13 mouse cellular contexts compared by ENCODE assay signal in genomic region chr17:27207113-27207707, GRCm38 (mm10). TPM values are rescaled to one million over a fixed set of nuclear protein-coding genes. Genes with fewer than 3 reads are reported as not detected.
DNase-seq lines count a peak whose midpoint lies in the region; ATAC-seq and TF ChIP-seq lines count a peak whose summit lies in the region.
"Had no signal": no experiment of that assay in that cellular context is flagged by ENCODE, and none has a peak within 500 bp of the region (broad histone marks: within the 10 kb centered on the region; RNA-seq: fewer than 3 reads in every experiment).

No protein-coding gene starts in this region.

- H3K4me2 ChIP-seq in lung, embryonic 14.5 days, result no peak overlapping the region
- H3K4me2 ChIP-seq in kidney, embryonic 16.5 days (replicated peaks; ENCODE audit: low read depth, low read length), result 0 out of 2 replicates have a peak overlapping the region, but pooled peaks have one; percentile 10
- no peak overlapping the region for H3K4me2 ChIP-seq in neural tube, embryonic 12.5 days (replicated peaks)
- H3K4me2 ChIP-seq: hindbrain, embryonic 15.5 days; midbrain, embryonic 12.5 days had no signal

- no peaks in the 10 kb centered on the region for H3K27me3 ChIP-seq in lung, embryonic 14.5 days (ENCODE audit: insufficient read depth, low read length)
- H3K27me3 ChIP-seq in kidney, embryonic 16.5 days (ENCODE audit: insufficient read depth, low read length), result no peaks in the 10 kb centered on the region
- H3K27me3 ChIP-seq in neural tube, embryonic 12.5 days (replicated peaks), result no peaks in the 10 kb centered on the region
- H3K27me3 ChIP-seq: hindbrain, embryonic 15.5 days had no signal

- no peak for TF ChIP-seq CTCF in lung, embryonic 14.5 days (IDR thresholded peaks at IDR 0.05; ENCODE audit: low read depth)
- no peak for TF ChIP-seq CTCF in lung, adult 2 months (IDR thresholded peaks at IDR 0.05; ENCODE audit: insufficient read depth, low read length)

- no peaks in the 10 kb centered on the region for H3K9me3 ChIP-seq in lung, embryonic 14.5 days (ENCODE audit: low read depth, low read length)
- H3K9me3 ChIP-seq in kidney, embryonic 16.5 days (ENCODE audit: low read length), result peaks cover under 1% of the 10 kb centered on the region
- H3K9me3 ChIP-seq in neural tube, embryonic 12.5 days, result no peaks in the 10 kb centered on the region
- H3K9me3 ChIP-seq: hindbrain, embryonic 15.5 days; midbrain, embryonic 12.5 days had no signal

- peaks cover 8% of the 10 kb centered on the region; the same call in 1 of the 2 replicates for H3K4me1 ChIP-seq in lung, embryonic 14.5 days (ENCODE audit: insufficient read depth)
- 0 out of 2 replicates have a peak, but pooled peaks cover 3% of the 10 kb centered on the region for H3K4me1 ChIP-seq in lung, adult 2 months (ENCODE audit: control insufficient read depth, insufficient read depth, low read length)
- H3K4me1 ChIP-seq in kidney, embryonic 16.5 days (ENCODE audit: insufficient read depth, low read length), result peaks cover 30% of the 10 kb centered on the region
- H3K4me1 ChIP-seq in neural tube, embryonic 12.5 days, result peaks cover 49% of the 10 kb centered on the region

- no peak for ATAC-seq in lung, embryonic 14.5 days (ENCODE audit: insufficient read depth)
- no peak for ATAC-seq in kidney, embryonic 16.5 days (ENCODE audit: low FRiP score, low TSS enrichment)
- no peak for ATAC-seq in neural tube, embryonic 12.5 days (ENCODE audit: low FRiP score, low read depth)

- H3K9ac ChIP-seq in lung, embryonic 14.5 days, result no peak overlapping the region
- H3K9ac ChIP-seq in kidney, embryonic 16.5 days (replicated peaks; ENCODE audit: low read length), result peak overlapping the region; percentile 18; the same call in 1 of the 2 replicates
- no peak overlapping the region for H3K9ac ChIP-seq in neural tube, embryonic 12.5 days
- H3K9ac ChIP-seq: hindbrain, embryonic 15.5 days; midbrain, embryonic 12.5 days had no signal

- WGBS in lung, embryonic 14.5 days, result 17% methylated on average over 11 of the region's 11 CpGs
- 28% methylated on average over 11 of the region's 11 CpGs for WGBS in lung, adult 2 months
- WGBS in kidney, embryonic 16.5 days, result 14% methylated on average over 11 of the region's 11 CpGs
- 35% methylated on average over 11 of the region's 11 CpGs for WGBS in neural tube, embryonic 12.5 days

- DNase-seq in lung, embryonic 14.5 days, result peak; percentile 46
- no peak for DNase-seq in lung, adult 2 months
- DNase-seq in embryo, embryonic 10.5 days (ENCODE audit: low spot score), result peak; percentile 64
- no peak for DNase-seq in thymus, postnatal 4 days
- no peak for DNase-seq in thymus, postnatal 36 days
- DNase-seq in right cerebral cortex, postnatal 10 days (ENCODE audit: low spot score in 2 of 2), result no peak
- DNase-seq: cerebellum, adult 9-10 months; gastrocnemius, postnatal 25 days had no signal

- H3K36me3 ChIP-seq in lung, embryonic 14.5 days (ENCODE audit: insufficient read depth), result peaks cover 3% of the 10 kb centered on the region; the same call in 1 of the 2 replicates
- H3K36me3 ChIP-seq in kidney, embryonic 16.5 days (ENCODE audit: insufficient read depth, low read length), result peaks cover 3% of the 10 kb centered on the region; the same call in 1 of the 2 replicates
- no peaks in the 10 kb centered on the region for H3K36me3 ChIP-seq in neural tube, embryonic 12.5 days

- H3K4me3 ChIP-seq in lung, embryonic 14.5 days (ENCODE audit: low read depth, low read length), result no peak overlapping the region
- no peak overlapping the region for H3K4me3 ChIP-seq in lung, adult 2 months (replicated peaks; ENCODE audit: extremely low read depth, low read depth, low read length)
- no peak overlapping the region for H3K4me3 ChIP-seq in kidney, embryonic 16.5 days (ENCODE audit: low read length)
- no peak overlapping the region for H3K4me3 ChIP-seq in neural tube, embryonic 12.5 days
- H3K4me3 ChIP-seq: hindbrain, embryonic 15.5 days; midbrain, embryonic 12.5 days had no signal

- TF ChIP-seq POLR2A in lung, adult 2 months (IDR thresholded peaks at IDR 0.05; ENCODE audit: borderline replicate concordance, extremely low read depth, low read depth, low read length), result no peak

- H3K27ac ChIP-seq in lung, embryonic 14.5 days (ENCODE audit: low read depth), result no peak overlapping the region
- no peak overlapping the region for H3K27ac ChIP-seq in kidney, embryonic 16.5 days (ENCODE audit: low read length)
- peak overlapping the region; percentile 50 for H3K27ac ChIP-seq in neural tube, embryonic 12.5 days
- H3K27ac ChIP-seq: hindbrain, embryonic 15.5 days; midbrain, embryonic 12.5 days had no signal

RNA-seq across cellular contexts. Expression of gene Lemd2, which starts 2.9 kb away (rescaled TPM):
- 18.1 and 20.4 TPM in 2 replicates for polyA plus RNA-seq in lung, embryonic 14.5 days (2014; fragmentation: Nextera tagmentation; extraction: Ambion mirVana)
- polyA plus RNA-seq in lung, adult 2 months (2012; rRNA removed), result 89.9 and 99.7 TPM in 2 replicates
- polyA plus RNA-seq in kidney, embryonic 16.5 days (2015; fragmentation: Nextera tagmentation; extraction: Ambion mirVana), result 9.7 and 10.0 TPM in 2 replicates
- 33.1 and 34.5 TPM in 2 replicates for polyA plus RNA-seq in neural tube, embryonic 12.5 days (2016; fragmentation: Nextera tagmentation; extraction: Ambion mirVana)

RNA-seq across cellular contexts. Expression of gene Ip6k3, which starts 39.6 kb away (rescaled TPM):
- polyA plus RNA-seq in lung, embryonic 14.5 days (2014; fragmentation: Nextera tagmentation; extraction: Ambion mirVana), result 0.08 TPM in 1 of 2 replicates, not detected in the other
- polyA plus RNA-seq in lung, adult 2 months (2012; rRNA removed), result 3.3 and 3.6 TPM in 2 replicates
- polyA plus RNA-seq in kidney, embryonic 16.5 days (2015; fragmentation: Nextera tagmentation; extraction: Ambion mirVana), result 0.15 and 0.19 TPM in 2 replicates
- polyA plus RNA-seq in neural tube, embryonic 12.5 days (2016; fragmentation: Nextera tagmentation; extraction: Ambion mirVana), result 0.18 and 0.38 TPM in 2 replicates
- polyA plus RNA-seq: liver, adult 2 months had no signal

Comparison
In these comparisons a context has a peak if more than half of its experiments do, and no peak if none do; other contexts are left out.
1. DNase-seq: peak in lung, embryonic 14.5 days (single experiment) and embryo, embryonic 10.5 days (single experiment); none in lung, adult 2 months (single experiment), thymus, postnatal 4 days (single experiment), thymus, postnatal 36 days (0 of 2) and right cerebral cortex, postnatal 10 days (0 of 2).